Mouse (Mus musculus): ENCODE measurements at regions not wholly inside any gene's neighbourhood (a gene's known extent, or its start where the extent isn't known, plus 50 kb on each side); places are given as distances from the start of the nearest gene placed in this dataset.

DNA sequence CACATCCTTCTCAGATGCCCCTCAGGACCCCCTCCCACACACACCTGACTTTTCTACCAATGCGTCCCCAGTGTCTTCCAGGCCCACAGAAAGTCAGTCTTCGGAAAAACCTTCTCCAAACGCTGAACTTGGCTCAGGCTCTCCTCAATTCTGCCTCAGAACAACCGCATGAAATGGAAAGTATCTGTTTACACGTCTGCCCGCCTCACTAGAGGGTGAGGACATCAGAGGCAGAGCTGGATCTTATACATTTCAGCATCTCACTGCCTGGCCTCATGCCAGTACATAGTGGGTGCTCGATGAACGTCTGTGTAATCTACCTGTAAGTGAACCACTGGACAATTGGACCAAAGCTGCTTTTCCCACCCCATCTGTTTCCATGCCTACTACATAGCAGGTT is 189.1 kb upstream of the 4930412O13Rik start:
- no peak for DNase-seq

DNA sequence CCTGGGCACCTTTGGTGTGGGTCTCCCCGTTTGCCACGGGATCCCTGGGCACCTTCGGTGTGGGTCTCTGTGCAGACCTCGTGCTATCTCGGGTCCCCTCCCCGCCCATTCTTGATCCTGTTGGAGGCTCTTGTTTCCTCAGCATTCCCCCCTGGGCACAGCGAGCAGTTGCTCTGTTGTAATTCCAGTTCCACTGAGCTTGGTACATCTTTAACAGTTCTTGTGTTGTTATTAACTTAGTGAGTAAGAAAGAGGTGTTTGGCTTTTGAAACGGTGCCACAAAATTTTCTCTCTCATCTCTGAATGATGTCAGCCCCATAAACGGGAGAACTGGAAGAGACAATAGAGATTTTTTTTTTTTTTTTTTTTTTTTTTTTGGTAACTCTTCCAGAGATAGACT is 187.7 kb upstream of the 4930412O13Rik start:
- no peak for DNase-seq

DNA sequence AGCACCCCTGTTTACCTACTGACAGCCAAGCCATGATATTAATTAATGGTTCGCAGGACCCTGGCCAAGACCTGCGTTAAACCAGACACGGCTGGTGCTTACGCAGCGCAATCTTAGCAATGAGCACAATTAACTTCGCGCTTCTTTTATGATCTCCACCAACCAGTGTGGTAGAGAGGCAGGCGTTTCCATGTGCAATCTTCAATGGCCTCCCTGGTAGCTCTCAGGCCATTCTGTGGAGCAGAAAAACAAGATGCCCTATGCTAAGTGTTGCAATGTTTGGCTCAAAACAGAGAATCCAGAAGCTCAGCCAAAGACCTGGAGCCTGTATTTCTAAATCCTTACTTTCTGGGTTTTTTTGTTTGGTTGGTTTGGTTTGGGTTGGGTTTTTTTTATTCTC is 186.9 kb upstream of the 4930412O13Rik start:
- DNase-seq = no peak

DNA sequence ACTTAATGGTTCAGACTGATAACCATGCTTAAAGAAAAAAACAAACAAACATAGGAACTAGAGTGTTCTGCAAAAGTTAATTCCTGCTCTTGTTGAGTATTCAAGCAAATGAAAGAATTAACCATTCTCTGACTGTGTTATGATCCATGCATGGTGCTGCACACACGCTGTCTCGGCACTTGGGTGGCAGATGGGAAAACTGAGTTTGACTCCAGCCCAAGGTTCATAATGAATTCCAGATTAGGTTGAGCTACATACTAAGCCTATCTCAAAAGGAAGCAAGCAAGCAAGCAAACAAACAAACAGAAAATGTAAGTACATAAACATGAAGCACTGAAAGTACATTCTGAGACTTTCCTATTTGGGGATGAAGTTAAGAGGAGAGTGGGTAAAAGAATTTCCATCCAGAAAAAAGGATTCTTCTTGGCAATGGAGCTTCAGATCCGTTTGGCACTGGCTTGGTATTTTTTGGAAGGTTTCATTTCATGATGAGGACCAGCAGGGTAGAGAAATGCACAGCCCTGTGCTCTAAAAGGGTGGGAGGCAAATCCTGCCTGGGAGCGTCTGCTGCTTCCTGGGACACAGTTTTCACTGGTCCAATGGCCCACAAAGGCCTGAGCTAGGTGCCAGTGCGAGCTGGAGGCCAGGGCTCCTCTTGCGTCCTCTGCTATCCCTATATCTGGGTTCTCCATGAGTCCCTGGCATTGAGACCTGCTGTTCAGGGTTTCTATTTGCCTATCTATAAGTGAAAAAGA is 183.3 kb upstream of the 4930412O13Rik start:
- DNase-seq = no peak

DNA sequence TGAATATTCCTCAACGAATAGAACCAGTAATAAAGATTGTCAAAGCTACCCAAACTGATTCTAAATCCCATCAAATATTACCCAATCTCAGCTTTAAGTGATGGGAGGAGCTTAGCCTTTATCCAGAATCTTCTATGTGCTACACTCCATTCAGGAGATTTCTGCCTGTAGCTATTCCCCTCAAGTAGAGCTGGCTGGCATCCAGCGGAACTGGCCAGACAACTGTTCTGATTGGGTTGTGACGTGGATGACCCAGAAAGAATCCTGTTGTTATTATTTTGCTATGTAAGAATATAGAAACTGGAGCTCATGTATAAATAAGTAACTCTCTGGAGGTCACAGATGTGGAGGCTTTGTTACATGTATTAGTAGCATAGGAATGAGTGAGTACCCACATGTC is 176.8 kb upstream of the 4930412O13Rik start:
- DNase-seq = peak; percentile 3 to 7

DNA sequence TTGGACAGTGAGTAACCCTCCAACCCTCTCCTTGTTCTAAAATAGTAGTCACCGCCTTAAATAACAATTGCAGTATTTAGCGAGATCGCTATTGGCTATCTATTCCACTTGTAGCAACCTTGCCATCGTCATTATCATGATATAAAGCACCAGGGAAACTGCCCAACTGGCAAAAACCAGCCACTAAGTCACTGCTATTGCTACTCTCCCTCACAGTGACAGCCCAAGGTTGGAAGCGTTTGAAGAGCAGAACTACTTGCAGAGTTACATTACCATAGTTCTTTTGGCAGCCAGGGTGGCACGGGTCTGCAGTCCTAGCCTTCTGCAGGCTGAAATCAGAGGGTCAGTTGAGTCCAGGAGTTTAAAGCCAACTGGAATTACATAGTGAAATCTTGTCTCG is 171.6 kb upstream of the 4930412O13Rik start:
- no peak for DNase-seq

DNA sequence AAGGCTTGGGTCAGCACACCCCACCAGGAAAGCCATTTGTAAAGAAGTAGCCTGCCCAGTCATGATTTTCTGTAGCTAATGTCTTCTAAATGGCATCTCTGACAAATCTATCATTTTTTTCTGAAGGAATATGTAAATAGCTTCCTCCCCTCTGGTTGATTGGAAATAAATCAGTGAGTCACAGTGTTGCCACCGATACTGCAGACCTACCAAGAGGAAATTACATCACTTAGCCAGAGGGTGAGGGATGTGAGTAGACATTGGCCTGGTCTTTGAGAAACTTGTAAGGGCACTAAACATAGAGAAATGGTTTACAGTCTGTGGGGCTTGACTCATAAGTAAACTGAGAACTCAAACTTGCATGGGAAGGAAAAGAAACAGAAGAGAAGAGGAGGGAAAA is 163.1 kb upstream of the 4930412O13Rik start:
- no peak for DNase-seq

DNA sequence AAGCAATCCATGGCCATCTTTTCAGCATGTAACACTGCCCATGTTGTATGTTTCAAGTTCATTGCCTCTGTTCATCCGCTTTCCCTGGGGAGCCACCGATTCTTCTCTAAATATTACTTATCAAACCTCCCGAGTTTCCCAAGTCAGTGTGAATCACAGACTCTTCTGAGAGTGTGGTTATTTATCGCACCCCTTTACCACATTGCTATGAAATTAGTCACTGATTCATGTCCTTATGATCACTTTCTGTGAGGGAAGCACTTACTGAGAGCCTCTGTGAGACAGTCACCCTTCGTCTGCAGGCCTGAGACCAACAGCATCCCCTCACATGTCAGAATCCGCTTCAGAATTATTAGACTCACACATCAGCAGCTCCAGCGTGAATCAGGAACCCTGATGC is 147.8 kb upstream of the 4930412O13Rik start:
- DNase-seq = no peak

DNA sequence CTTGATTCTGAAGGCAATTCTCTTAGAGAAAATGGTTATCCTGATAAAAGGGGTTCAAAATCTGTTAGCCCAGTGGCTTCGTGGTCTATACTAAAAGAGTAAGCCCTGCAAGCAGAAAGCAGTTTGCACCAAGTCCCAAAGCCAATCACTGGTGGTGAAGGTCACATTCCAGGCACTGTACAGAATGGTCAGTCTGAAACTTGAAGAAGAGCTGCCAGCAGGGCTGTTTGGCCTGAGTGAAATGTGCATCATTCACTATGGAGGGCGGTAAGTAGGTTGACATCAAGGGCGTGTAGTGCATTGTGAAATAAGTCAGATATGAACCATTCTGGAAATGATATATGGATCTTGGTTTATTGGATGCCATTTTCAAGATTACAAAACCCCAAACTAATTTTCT is 136.9 kb upstream of the 4930412O13Rik start:
- DNase-seq = no peak

DNA sequence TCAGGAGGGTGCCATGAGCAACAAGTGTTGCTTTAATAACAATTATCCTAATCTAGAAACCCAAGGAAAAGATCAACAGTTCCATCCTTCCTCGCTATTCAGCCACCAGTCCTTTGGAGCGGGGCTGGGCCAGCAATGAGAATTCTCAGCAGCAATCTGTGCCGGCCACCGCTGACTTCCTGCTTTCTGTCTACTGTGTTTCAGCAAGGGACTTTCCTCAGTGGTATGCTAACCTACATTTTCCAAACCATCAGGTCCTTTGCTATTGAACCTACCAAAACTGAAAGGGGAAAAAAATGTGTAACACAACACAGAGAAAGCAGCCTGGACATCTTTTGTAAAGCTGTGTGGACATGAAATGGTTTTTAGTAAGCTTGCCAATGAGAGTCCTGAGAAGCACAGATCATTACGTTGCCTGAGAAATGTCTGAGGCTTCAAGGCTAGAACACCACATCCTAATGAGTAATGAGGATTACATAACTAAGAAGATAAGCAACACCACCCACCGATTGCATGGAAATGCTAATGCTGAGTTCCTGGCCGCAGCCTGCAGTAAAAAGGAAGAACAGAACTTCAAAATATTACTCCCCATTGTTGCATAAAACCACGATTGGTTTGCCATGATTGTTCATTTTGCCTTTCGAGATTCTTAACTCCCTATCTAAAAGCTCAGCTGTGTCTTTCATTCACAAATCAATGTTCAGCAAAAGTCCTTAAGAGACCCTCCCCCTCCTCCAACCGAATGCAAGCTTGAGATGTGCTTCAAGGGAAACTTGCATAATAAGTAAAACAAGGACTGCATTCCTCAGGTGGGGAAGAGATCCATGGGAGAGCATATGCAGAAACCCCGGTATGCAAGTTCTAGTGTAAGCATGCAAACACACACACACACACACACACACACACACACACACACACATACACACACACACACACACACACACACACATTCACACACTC is 130.9 kb upstream of the 4930412O13Rik start:
- DNase-seq = peak in 1 of 2 experiments; percentile 4

DNA sequence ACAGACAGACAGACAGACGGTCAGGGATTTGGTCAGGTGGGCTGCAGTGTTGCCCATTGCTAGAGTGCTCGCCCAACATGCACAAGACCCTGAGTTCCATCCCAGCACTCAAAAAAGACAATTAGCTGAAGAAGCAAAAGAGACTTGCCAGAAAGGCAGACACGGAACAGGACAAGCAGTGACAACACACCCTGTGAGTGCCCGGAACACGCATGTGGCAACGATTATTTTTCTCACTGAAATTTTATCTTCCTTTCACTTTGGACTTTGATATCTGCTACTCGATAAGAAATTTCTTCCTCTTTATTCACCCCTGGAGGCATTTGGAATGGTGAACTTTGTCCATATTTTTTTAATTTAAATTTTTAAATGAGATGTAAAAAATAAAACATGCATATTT is 127.4 kb upstream of the 4930412O13Rik start:
- no peak for DNase-seq

DNA sequence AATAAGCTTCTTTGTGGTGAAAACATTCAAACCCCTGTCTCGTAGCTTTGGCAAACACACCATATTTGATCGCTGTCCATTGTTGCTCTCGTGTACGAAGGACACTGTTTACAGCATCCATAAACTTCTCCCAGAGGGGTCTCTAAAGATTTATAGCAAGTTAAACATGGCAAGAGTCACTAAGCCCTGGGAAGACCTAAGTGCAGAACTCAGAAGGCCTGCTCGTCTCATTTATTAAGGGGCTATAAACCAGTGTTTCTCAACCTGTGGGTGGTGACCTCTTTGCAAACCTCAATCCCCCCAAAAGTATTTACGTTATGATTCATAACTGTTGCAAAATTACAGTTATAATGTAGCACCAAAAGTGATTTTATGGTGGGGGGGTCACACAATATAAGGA is 126.9 kb upstream of the 4930412O13Rik start:
- no peak for DNase-seq

DNA sequence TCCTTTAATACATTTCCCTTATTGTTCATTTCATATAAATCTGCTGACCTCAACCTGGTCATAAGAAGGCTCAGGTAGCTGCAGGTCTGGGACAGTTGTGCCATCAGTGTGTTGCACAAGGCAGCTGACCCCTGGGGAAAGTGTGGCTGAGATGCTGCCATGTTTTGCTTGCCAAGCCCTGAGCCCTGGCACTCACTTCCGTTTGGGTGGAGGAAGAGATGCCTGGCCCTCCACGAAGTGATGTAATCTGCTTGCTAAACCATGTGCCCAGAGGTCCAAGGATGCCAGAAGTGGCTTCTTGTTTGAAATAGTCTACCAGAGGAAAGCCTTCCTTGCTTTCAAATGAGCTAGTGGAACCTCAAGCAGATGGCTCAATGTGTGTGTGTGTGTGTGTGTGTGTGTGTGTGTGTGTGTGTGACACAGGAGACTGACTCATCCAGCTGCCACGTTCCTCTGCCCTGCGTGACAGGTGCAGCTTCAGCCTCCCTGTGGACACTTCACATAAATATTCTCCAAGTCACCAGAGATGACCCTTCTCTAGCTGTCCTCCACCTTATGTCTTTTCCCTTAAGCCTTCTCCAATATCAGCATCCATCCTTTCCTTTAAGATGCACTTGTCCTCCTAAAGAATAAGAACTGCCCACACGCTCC is 123.2 kb upstream of the 4930412O13Rik start:
- no peak for DNase-seq

DNA sequence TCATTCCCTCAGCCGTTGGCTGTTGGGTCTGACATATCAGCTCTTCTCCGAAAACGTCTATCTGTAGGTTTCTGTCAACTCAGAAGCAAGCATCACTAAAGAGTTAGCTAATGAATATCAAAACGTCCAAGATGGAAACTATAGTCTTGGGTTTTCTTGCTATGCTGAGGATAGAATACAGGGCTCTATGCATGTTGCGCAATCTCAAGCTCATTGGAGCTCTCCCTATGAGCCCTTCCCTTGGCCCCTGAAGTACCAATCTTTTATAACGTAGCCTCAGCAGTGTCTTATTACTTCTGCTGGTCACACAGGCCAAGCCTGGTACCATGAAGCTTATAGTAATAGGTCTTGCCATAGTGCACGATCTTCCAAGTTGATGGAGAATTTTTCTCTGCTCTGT is 122.1 kb upstream of the 4930412O13Rik start:
- DNase-seq = no peak

DNA sequence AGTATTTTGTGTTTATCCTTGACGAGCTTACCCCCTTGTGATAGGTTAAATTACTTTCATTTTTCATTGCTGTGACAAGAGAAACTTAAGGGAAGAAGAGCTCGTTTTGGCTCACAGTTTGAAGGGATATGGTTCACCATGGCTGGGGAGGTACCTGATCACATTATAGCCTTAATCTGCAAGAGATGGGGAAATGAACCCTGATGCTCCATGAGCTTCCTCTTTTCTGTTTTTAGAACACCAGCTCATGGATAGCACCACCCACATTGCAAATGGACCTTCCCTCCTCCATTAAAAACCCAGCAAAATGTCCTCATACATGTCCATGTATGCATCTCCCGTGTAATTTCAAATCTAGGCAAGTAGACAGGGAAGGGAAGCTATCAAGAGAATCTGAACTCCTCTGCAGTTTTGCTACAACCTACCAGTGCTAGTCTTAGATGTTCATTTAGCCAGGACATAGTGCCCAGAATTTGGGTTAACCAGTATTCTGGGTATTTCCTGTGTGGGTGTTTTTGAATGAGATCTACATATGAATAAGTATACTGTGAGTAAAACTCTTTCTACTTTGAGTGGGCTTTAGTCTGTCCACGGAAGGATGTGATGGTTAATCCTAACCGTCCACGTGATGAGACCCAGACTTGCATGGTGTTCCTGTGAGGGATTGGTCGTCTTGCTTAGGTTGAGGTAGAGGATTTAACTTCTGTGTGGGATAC is 121.5 kb upstream of the 4930412O13Rik start:
- no peak for DNase-seq

DNA sequence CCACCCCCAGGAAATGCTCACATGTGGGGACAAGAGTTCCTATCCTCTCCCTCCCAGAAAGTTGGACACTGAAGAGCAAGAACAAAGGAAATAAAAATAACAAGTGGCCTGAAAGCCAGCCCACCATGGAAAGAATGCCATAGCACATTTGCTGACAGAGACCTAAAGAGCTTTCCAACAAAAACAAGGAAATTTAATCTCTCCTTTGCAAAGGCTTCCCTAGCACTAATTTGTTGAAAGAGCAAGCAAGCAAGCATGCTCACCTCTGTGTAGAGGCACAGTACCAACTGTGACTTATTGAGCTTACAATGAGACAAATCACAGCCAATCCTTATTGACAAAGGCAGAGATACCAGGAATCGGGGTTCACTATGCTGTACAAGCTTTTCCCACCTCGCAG is 100.9 kb upstream of the 4930412O13Rik start:
- DNase-seq = no peak

DNA sequence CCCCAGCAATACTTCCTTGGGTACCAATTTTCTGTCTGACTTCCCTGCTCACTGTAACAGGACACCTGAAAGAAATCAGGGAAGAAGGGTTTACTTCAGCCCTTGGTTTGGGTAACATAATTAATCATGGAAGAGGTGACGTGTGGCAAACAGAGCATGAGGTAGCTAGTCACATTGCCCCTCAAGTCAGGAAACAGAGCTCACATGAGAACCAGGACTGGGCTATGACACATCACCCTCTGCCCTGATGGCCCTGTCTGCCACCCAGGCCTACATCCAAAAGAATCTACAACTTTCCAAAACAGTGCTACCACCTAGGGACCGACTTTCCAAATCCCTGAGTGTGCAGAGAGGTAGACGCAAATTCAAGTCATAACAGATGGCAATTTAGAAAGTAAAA is 98.4 kb upstream of the 4930412O13Rik start:
- no peak for DNase-seq

DNA sequence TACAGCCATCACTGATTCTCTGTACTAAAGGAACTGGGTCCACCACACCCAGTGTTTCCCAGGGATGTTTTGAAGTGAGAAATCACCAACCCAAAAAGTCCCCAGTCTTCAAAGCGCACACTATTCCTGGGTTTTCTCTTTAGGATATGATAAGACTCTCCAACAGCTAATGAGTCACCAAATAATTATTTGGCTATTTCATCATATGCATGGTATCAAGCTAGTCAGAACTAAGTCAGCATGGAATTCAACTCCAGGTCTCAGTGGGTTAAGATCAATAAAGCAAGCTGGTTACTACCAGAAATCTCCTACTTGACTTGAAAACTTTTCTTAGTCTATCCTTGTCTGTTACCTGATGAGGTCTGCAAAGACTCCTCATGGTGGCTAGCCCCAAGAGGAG is 89.1 kb upstream of the 4930412O13Rik start:
- DNase-seq = no peak

DNA sequence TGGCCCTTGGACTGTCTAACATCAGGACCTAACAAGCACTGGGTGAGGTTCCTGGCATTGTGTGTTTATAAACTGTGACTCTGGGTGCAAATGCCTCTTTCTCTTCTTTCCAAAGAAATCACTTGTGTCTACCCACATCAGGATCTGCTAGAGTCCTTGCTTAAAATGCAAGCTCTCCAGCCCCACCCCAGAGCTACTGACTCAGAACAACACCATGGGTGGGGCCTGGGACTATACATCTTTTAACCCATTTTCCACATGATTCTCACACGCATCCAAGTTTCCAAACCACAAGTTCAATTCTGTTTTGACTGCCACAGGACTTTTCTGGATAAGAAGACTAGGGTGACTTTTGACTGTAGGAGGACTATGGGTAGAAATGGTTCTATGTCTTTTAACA is 88.7 kb upstream of the 4930412O13Rik start:
- DNase-seq = no peak

DNA sequence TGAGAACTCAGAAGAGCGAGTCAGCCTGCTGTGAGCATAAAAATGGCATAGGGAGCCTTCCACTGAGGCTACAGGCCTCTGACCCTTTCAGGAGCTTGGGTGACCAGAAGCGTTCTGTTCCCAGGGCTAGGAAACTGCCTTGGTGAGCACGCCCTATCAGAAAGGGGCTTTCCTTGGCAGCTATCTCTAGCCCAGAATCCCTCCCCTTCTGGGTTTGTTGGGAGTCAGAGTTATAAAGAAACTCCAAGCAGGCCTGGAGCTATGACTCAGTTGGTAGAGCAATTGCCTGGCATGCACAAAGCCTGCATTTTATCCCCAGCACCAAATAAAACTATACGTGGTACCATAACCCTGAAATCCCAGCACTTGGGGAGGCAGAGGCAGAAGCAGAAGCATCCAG is 85.7 kb upstream of the 4930412O13Rik start:
- no peak for DNase-seq

DNA sequence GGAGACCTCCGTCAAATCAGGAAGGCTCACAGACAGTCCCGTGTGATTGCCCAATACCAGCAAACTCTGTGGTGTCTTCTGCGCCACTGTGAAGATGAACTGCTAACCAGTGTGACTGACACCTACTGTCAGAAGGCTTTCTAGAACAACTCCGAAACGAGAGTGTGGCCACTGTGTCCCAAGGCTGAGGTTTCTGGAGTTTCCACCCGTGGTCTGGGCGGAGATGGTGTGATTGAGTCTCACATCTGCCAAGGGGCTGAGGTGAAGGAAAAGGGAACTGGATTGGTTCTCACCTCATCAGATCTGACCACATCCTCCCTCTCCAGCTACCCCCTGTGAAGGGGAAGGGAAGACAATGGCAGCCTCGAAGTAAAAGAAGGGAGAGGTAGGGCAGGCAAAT is 79.6 kb upstream of the 4930412O13Rik start:
- no peak for DNase-seq

DNA sequence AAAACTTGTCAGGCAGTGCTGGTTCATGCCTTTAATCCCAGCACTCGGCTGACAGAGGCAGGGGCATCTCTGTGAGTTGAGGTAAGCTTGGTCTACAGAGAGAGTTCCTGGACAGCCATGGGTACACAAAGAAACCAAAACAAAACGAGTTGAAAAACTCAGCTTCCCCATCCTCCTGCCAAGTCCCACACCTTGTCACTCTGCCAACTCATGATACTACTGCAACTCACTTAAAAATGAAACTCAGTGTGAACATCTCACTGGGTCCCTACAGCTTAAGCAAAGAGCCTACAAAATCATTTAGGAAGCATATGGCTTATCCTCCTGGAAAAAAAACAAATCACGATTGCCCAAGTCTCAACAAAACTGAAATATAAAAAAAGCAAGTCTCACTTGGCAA is 76.7 kb upstream of the 4930412O13Rik start:
- DNase-seq = no peak

DNA sequence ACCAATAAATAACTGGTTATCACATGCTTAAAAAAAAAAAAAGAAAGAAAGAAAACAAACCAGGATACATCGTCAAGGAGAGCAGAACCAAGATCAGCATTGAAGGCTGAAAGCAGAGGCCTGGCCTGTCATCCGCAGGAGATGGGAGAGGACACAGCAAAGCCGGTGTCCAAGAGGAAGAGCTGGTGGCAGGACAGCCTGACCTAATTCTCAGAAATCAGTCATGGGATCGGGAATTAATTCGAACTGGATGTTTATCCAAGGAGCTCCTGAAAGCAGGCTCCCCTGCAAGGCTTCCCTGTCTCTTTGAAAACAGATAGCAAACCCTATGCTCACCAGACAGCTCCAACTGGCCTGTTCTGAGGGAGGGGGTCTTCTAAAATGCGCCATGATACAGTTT is 75.5 kb upstream of the 4930412O13Rik start:
- DNase-seq = no peak

All from kidney, postnatal 4 days (tissue).